Mouse (Mus musculus): ENCODE data around the gene Megf11. TPM values are rescaled to one million over a fixed set of nuclear protein-coding genes. Genes with fewer than 3 reads are reported as not detected.
"Not testable (repeated sequence)": the region's sequence is repeated elsewhere in the genome, so short reads cannot be mapped to it uniquely, and the experiment has no call there.

Megf11 gene
- total RNA-seq, 2 experiments from 2014 or later = 10.2 to 11.3 TPM

- peak; percentile 22 to 63 for DNase-seq (ENCODE audit: low spot score in 2 of 2)
These were observed 254.2 kb downstream of the Megf11 start for GRCm38 (mm10) chr9:64639664-64640063.

- no peak for DNase-seq (ENCODE audit: low spot score in 2 of 2)
These were observed 258.7 kb downstream of the Megf11 start for GRCm38 (mm10) chr9:64644129-64644528.

- no peak for DNase-seq (ENCODE audit: low spot score in 2 of 2)
These were observed 260.0 kb downstream of the Megf11 start for GRCm38 (mm10) chr9:64645462-64645861.

DNA sequence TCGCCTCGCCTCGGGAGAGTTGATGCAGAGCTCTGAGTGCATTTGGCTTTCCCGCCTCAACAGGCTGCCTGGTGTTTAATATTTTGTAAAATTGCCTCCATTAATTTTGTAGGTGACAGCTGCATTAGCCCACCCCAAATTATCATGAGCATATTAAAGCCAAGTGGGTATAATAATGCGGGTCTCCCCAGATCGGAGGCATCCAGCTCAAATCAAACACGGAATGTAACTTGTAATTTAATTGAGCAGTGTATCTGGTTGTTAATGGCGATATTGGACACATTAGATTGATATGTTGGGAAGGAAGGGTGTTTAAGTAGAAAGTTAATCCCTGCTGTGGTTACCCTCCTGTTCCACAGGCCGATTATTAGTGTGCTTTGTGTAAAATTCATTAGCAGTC is 264.0 kb downstream of the Megf11 start:
- no peak for DNase-seq (ENCODE audit: low spot score in 2 of 2)

DNA sequence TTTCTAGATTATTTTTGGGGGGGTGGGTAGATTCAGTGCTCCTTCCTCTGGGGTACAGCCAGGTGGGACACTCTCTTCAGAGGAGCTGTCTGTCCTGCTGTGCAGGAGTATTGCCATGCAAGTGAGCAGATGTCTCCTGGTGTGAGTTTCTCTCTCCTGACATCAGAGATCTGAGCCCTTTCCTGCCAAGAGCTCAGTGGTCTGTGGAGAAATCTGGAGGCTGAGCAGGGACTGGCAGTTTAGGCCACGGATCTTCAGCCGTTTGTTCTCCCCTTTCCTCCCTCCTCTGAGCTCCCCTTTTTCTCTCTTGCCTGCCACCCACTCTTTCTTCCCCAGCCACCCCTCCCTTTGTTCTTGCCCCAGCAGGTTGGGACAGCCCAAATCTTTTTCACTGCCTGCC is 264.5 kb downstream of the Megf11 start:
- DNase-seq (ENCODE audit: low spot score in 2 of 2) = no peak

GRCm38 (mm10) chr9:64651181-64651580 is 265.8 kb downstream of the Megf11 start:
- DNase-seq (ENCODE audit: low spot score in 2 of 2) = no peak

DNA sequence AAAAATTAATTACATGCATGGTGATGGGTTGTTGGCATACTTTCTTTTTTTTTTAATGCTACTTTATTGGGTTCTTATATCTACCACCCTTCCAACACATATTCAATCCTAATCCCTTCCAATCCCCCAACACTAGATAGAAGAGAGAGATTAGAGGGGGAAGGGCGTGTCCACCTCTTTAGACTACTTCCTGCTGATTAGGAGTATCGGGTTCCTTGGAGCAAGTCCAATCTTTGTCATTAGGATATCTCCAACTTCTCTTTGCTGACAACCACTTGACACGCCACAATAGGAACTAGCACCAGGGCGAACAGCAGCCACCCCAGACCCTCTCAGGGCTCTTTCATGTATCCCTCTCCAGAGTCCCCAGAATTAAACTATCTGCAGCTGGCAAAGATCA is 266.3 kb downstream of the Megf11 start:
- no peak for DNase-seq (ENCODE audit: low spot score in 2 of 2)

DNA sequence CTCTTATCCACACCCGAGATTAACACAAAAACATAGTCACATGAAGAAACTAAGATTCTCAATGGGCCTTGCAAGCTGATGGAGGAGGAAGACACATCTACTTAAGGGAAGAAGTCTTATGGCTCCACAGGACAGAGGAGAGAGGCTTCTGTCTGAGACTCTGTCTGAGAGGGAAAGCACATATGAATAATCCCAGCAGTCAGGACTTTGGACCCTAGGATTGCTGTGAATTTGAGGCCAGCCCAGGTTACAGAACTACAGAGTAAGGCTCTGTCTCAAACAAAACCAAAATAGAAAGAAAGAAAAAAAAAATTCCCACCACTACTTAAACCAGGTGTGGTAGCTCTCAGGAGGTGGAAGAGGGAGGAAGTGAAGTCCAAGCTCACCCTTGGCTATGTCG is 266.7 kb downstream of the Megf11 start:
- DNase-seq (ENCODE audit: low spot score in 2 of 2) = no peak

GRCm38 (mm10) chr9:64652841-64653361 is 267.5 kb downstream of the Megf11 start:
- no peak for DNase-seq (ENCODE audit: low spot score in 2 of 2)

- no peak for DNase-seq (ENCODE audit: low spot score in 2 of 2)
These were observed 269.3 kb downstream of the Megf11 start for GRCm38 (mm10) chr9:64654723-64655122.

GRCm38 (mm10) chr9:64656613-64657012 is 271.2 kb downstream of the Megf11 start:
- DNase-seq (ENCODE audit: low spot score in 2 of 2) = no peak

DNA sequence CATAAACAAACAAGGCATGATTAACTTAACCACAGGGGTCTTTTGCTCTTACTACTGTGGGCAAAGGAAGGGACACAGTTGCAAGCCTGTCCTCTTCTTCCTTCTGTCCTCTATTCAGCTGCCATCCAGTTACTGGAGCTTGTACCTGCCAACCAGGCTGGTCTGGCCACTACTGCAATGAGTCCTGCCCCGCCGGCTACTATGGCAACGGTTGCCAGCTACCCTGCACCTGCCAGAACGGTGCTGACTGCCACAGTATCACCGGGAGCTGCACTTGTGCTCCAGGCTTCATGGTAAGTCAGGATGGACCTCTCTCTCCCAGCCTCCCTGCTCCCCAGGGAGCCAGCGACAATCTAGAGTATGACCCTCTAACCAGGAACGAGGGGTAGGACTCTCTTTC is 274.8 kb downstream of the Megf11 start:
- no peak for DNase-seq (ENCODE audit: low spot score in 2 of 2)

DNA sequence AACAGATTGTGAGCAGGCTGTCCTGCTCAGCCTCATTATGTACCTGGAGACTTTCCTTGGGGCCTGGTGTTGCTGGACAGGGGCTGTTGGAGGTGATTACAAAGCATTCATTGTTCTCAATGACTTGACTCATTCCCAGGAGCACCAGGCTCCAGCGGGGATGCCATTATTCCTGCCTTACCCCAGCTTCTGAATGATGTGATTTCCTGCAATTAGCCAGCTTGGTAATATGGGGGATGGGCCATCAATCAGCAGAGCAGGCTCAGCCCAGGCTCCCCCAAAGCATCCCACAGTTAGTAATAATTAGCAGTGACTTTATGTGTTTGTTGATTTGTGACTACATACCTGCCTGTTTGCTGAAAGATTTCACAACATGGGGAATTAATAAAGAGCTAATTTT is 279.2 kb downstream of the Megf11 start:
- DNase-seq (ENCODE audit: low spot score in 2 of 2) = no peak

- no peak for DNase-seq (ENCODE audit: low spot score in 2 of 2)
These were observed 281.1 kb downstream of the Megf11 start for GRCm38 (mm10) chr9:64666549-64666948.

- DNase-seq (ENCODE audit: low spot score in 2 of 2) = no peak
These were observed 282.1 kb downstream of the Megf11 start for GRCm38 (mm10) chr9:64667513-64667912.

DNA sequence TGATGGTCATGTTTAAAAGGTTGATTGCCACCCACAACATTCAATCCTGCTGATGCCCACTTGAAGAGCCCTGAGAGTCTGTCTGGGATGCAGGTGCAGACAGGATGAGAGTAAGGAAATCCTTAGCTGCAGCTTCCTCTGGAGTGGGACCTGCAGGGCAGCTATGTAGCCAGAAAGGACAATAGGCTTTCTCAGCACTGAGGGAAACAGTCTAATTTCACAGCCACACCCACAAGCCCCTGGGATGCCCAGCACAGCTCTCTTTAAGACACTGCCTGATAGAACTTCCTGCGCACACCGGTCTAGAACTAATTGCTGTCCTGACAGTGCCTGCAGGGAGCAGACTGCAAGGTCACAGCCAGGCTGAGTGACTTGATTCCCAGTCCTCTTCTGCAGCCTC is 282.6 kb downstream of the Megf11 start:
- DNase-seq (ENCODE audit: low spot score in 2 of 2) = no peak

DNA sequence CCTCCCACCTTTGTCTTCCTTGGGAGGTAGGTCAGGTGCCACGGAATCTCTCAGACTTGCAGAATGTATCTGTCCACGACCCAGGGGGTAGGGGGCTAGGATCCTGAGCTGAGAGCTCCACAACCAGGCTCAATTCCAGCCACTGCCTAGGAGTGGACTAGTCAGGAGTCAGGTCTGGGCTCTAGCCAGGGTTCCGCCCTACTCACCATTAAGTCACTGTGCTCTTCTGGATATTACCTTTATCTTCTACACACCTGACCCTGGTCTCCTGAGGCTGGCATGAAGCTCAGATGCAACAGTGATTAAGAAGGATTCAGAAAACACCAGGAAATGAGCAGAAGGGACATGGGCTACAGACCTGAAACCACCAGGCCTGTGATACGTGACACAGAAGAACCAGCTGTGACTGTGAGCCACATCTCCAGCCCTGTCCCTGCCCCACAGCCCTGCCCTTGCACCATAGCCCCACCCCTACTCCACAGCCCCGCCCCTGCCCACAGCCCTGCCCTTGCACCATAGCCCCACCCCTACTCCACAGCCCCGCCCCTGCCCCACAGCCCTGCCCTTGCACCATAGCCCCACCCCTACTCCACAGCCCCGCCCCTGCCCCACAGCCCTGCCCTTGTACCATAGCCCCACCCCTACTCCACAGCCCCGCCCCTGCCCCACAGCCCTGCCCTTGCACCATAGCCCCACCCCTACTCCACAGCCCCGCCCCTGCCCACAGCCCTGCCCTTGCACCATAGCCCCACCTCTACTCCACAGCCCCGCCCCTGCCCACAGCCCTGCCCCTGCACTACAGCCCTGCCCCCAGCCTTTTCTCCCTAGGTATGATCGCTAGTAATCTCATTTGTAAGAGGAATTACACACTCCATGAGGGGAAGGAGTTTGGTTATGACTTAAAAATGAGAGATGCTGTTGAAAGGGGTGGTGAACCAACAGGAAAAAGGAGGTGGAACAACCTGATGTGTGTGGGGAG is 286.2 kb downstream of the Megf11 start:
- DNase-seq (ENCODE audit: low spot score in 2 of 2) = not testable (repeated sequence)

DNA sequence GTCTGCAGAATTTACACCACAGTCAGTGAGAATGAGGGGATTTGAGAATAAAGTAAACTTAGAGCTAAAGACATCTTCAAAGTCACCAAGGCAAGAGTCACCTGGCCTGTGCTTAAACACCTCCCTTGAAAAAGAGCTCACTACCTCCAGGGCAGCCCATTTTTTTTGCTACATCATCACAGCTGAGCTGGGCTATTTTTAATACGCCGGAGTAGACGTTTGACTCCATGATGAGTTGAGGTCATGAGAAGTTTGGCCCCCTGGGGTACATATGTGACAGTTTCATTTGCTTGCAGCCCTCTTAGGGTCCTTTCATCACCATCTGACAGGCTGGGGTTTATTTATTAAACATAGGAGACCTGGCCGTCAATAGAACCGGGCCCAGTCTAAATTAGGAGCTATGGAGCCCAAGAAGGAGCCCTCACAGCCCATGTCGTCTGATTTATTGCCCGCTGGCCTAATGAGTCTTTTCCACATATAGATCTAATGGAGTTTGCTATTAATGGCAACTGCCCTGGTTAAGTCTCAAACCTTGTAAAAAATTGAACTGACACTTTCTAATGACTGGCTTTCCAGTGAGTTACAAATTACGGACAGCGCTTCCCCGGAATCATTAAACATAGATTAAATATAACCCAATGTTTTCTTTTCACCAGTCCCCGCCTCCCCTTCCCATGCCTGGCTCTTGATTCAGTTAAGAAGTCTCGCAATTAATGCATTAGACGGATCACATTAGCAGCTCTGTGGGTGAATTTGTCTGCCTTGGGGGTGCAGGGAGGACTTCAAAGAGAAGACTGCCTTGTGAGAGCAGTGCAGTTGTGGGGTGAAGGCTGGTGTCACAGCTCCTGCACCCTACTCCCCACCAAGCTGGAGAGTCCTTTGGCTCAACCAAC is 301.9 kb downstream of the Megf11 start:
- DNase-seq (ENCODE audit: low spot score in 2 of 2) = no peak

- DNase-seq (ENCODE audit: low spot score in 2 of 2) = no peak
These were observed 302.6 kb downstream of the Megf11 start for GRCm38 (mm10) chr9:64688015-64688394.

- no peak for DNase-seq (ENCODE audit: low spot score in 2 of 2)
These were observed 305.3 kb downstream of the Megf11 start for GRCm38 (mm10) chr9:64690771-64691170.

- peak; percentile 52 to 68 for DNase-seq (ENCODE audit: low spot score in 2 of 2)
These were observed 305.8 kb downstream of the Megf11 start for GRCm38 (mm10) chr9:64691176-64691575.

DNA sequence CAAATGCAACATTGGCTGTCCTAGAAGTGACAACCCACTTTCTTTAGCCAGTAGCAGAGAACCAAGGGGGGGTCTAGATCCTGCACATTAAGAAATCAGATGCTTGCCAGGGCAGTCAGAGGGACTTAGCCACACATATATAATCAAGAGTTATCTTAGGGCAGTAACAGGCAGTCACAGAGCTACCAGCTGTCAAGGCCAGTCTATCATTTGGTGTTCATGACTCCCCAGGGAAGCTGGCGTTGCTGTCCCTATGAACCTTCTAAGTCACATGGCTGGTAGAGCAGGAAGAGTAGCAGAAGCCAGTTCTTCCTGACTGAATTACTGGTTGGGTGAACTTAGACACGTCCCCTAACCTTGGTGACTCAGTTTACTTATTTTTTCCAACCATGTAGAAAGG is 307.7 kb downstream of the Megf11 start:
- no peak for DNase-seq (ENCODE audit: low spot score in 2 of 2)
